Mouse (Mus musculus) cerebellum, adult 18-20 months (tissue): ENCODE measurements around the gene Gse1.

ENCODE experiments used
- DNase-seq, 2 experiments: peaks; one replicate each; pipeline ENCODE4 v3.0.0; 2021

Gene Gse1

GRCm38 (mm10) chr8:120382436-120383203 is 154.4 kb downstream of the Gse1 start:
- peak; percentile 96 for DNase-seq

- DNase-seq = no peak
Measured at GRCm38 (mm10) chr8:120383204-120383560, 154.9 kb downstream of the Gse1 start.

DNA sequence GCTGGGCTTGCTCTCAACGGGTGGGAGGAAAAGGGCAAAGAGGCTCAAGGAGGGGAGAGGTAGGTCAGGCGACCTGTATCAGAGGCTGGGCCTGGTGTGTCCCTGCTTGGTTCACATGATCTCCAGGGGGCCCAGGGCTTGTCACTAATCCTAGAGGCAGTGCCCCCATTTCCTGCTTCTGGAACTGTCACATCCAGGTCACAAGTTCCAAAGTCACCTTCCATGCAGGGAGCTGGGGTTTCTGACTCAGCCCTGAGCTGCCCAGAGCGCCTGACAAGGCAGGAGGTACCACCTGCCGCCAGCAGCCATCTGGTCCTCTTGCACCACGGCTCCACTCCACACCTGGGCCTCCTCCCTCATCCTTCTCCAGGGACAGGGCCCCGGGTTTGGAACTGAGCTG is 155.5 kb downstream of the Gse1 start:
- peak; percentile 51 to 65 for DNase-seq

- DNase-seq = no peak
Measured at GRCm38 (mm10) chr8:120384745-120385144, 156.5 kb downstream of the Gse1 start.

DNA sequence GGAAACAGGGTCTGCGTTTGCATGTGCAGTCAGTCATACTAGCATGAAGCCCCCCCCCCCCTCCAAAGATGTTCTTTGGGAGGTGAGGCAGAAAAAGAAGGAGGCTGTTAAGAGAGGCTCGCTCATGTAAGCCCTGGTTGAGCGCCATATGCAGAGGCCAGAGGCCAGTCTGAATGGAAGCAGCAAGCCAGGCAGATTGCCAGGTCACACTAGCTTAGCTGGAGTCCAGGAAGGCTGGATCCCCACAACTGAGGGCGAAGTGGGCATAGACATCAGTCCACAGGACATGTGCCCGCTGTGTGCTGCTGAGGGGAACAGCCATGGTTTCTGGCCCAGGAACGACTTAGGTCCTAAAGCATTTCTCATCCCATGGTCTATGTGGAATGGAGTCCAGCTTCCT is 160.0 kb downstream of the Gse1 start:
- DNase-seq = no peak

GRCm38 (mm10) chr8:120390598-120390997 is 162.3 kb downstream of the Gse1 start:
- no peak for DNase-seq

DNA sequence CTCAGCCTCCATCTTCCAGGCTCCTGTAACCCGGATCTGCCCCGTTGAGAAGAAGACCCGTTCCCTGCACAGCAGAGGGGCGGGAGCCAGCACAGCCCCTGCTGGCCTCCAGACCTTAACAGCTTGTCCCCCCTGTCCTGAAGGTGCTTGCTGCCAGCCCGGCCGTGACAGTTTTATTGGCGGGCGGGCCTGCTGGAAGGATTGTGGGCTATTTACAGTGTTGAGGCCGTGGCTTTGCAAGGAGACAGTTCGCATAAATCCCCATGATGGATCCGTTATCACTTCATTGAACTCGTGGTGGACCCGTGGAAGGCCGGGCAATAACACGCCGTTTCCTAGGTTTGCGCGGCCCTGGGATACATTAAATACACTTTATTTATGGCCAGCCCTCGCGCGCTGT is 163.6 kb downstream of the Gse1 start:
- no peak for DNase-seq

DNA sequence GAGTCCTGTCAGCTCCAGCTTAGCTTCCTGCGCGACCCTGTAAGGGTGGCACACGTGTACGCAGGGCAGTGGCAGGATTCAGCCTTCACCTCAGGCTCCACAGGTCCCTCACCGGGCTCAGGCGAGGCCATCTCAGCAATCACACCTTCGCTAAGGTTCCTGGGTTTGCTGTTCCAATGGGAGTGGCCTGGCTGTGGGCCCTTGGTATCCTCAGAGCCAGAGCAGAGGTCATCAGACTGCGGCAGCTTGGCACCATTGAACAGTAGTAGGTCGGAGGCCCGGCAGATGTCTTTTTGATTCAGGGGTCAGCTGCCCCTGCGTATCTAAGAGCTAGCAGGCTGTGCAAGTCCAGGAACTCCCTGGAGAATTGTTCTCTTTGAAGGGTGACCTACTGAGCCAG is 164.8 kb downstream of the Gse1 start:
- DNase-seq = no peak

GRCm38 (mm10) chr8:120393871-120394275 is 165.6 kb downstream of the Gse1 start:
- DNase-seq = peak; percentile 72 to 74

DNA sequence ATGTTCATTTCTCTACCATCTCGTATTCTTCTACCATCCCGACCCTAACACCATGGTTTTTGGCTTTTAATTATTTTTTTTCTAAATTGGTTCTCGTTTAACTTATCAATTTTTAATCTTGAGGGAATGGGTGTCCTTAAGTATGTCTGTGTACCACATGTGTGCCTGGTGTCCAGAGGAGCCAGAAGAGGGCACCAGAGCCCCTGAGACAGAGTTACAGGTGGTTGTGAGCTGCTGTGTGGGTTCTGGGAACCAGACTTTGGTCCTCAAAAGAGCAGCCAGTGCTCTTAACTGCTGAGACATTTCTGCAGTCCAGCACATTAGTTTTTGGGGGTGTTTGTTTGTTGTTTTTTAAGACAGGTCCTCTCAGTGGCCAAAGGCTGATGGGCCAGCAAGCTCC is 167.6 kb downstream of the Gse1 start:
- no peak for DNase-seq

GRCm38 (mm10) chr8:120396756-120397155 is 168.5 kb downstream of the Gse1 start:
- no peak for DNase-seq

DNA sequence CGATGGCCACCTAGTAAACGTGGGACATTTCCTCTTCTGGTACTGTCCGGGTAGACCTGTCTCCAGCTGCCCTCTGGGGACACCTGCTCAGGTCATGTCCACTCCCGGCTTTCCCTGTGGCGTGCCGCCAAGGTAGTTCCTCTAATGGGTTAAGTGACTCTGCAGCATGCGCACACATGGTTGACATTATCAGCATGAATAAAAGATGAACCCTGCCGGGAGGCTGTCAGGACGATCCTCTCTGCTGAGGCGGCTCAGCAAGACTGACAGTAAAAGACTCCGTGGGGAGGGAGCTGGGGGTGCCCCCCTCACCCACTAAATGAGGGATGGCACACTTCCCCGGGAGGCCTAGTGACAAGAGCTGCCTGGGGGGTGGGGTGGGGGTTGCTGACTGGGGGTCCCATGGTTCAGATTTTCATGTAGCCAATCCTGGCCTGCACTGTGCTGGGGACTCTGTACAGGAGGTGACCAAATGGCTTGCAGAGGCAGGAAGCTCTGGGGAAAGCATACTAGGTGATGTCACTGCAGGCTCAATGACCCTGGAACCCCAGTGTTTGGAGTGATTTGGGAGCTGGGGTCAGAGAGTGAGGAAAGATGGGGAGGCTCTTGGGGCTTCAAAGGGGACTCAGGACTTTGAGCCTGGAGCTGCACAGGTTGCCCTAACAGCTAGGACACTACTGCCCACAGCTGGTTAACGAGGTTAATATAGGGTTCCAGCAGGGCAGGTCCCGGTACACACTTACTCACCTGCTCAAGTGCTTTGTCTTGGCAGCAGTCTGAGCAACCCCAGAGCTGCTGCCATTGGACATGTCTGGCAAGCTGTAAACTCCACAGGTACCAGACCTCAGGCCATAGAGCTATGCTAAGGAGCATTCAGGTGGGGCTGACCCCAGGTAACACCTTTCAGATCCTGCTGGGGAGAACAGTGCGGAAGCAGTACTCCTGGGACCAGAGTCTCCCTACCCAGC is 169.5 kb downstream of the Gse1 start:
- no peak for DNase-seq

GRCm38 (mm10) chr8:120399212-120399934 is 171.1 kb downstream of the Gse1 start:
- DNase-seq = no peak

- no peak for DNase-seq
Measured at GRCm38 (mm10) chr8:120401216-120401615, 173.0 kb downstream of the Gse1 start.

DNA sequence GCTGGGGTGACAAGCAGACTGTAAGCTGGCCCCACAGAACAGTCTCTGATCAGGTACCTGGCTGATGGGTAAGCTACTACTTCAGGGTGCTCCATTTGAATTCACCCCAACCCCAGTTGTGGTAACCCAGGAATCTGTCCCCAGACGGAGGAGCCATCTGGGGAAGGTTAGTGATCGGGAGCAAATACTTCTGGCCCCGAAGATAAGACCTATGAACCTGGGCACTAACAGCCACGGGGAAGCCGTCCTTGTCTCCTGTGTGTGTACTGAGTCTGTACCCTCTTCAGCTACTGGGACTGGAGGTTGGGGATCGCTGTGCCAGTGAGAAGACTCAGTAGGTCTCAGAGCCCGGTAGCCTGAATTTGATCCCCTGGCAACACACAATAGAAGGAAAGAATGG is 173.5 kb downstream of the Gse1 start:
- no peak for DNase-seq

DNA sequence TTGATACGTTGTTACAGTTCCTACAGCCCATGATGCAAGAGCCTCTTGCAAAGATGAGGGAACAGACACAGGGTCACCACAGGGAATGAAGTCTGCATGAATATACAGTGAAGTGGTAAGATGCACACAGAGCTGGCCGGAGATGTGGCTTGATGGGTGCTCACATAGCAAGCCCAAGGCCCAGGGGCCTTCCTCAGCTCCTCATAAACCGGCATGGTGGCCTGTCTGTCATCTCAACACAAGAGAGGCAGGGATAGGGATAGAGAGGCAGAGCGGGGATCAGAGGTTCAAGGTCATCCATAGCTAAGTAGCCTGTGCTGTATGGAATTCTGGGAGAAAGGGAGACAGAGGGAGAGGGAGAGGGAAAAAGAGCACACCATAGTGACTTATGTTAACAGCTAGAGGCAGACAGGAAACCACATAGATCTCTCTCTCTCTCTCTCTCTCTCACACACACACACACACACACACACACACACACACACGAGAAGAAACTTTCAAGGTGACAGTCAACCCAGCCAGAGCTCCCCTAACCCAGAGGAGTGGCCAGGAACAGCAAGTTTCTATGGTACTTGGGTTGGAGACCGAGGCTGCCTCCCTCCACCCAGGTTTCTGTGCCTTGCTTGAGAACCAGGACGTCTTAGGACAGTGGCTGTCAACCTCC is 175.5 kb downstream of the Gse1 start:
- no peak for DNase-seq

DNA sequence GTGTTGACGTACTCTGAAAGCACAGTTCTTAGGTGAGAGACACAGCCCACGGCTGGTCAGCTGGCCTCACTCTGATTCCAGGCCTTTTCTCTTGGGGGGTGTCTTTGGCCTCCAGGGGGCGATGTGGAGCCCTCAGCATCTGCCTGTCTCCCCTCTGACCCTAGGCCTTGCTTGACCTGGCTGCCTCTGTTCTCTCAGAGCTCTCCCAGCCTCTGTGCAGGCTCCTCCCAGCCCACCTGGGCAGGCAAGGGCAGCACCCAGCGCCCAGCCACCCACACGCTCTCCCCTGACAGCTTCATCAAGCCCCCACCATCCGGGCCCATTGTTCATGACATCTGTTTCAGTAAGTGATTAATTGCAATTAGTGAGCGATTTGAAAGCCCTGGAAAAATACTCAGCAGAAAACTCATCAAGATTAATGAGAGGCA is 176.4 kb downstream of the Gse1 start:
- peak; percentile 51 to 65 for DNase-seq

- DNase-seq = no peak
Measured at GRCm38 (mm10) chr8:120406008-120406632, 177.9 kb downstream of the Gse1 start.

- peak in 1 of 2 experiments; percentile 44 for DNase-seq
Measured at GRCm38 (mm10) chr8:120407701-120408240, 179.5 kb downstream of the Gse1 start.

DNA sequence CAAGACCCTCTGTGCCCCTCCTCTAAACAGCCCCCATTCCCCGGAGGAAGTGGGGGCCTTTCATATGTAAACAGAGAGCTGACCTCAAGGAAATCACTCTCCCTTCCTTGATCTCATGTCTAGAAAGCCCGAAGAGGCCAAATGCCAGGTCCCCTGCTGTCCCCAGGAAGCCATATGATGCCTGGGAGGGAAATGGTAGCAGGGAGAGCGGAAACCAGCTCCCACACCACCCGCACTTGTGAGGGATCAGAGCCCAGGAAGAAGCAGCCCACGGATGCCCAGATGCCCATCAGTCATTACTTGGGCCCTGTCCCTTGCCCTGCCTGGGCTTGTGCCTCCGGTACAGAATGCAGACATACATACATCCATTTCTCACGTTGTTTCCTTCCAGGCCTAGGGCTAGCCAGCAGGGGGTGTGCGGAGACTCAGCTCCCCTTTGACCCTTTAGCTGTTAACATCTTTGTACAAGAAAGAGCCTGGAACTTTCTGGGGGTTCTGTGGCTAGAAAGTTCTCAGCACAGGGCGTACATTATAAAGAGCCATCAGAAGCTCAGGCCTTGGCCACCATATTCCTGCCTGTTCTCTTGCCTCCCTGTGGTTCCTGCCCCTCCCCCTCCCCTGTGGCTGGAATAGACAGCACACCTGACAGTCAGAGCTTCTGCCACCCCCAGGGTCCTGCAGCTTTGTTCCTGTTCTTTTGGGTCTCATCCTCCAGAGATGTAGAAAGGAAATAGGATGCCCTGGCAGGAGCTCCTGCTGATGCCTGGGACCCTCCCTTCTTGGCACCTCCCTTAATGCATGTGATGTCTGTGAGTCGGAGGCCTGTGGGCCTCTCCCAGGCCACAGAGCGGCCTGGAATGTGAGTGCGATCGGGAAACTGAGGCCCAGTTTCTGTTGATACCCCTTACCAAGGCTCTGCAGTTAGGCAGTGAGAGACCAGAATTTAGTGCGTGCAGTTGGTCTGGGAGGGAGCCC is 180.3 kb downstream of the Gse1 start:
- peak; percentile 50 to 55 for DNase-seq
